Mouse (Mus musculus) thymus, postnatal 0 days (tissue): ENCODE data around the gene Uqcrq. TPM values are rescaled to one million over a fixed set of nuclear protein-coding genes. Genes with fewer than 3 reads are reported as not detected.
"Not testable (repeated sequence)": the region's sequence is repeated elsewhere in the genome, so short reads cannot be mapped to it uniquely, and the experiment has no call there.

Experiments used
- DNase-seq: peaks from one replicate; pipeline ENCODE4 v3.0.0-alpha.2; 2015; ENCODE audit warnings: low spot score
- polyA plus RNA-seq: library from polyadenylated mRNA; unstranded; fragments of >200 nt; fragmentation: Nextera tagmentation; extraction: Ambion mirVana; gene quantifications from 2 replicates; pipeline ENCODE4 v1.2.1, GENCODE M21; 2015

Gene Uqcrq
- polyA plus RNA-seq, 1 experiment from 2014 or later = 929 TPM

DNA sequence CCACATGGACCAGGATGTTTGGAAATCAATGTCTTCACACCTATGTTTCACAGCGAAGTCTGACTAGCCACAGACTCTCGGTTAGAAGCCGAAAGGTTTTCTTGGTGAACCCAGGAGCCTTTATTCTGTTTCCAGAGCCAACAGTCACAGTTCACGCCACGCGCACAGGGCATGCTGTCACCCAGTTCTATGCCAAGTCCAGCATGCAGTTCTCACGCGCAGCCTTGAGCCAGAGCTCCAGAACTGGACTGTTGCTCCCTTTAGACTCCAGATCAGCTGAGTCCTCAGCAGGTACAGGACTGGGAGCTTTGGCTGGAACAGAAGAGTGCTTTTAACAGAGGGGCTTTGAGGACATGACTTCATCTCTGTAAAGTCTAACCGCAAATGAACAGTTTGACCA is 21.8 kb upstream of the Uqcrq start:
- DNase-seq = no peak

DNA sequence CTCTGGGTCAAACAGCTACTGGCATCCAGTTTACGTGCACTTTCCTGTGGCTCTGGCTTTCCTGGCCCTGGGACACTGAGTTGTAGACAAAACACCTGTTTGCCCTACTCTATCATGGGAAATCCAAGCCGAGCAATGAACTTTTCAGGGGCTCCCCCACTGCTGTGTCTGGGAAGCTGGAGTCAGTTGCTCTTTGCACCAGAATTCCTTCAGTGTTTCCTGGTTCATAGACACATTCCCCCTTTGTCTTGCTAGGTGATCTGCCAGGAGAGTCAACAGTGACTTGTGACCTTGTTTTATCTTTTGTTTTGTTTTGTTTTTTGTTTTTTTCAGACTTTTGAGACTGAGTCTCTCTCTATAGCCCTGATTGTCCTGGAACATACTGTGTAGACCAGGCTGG is 20.7 kb upstream of the Uqcrq start:
- DNase-seq = no peak

GRCm38 (mm10) chr11:53450070-53450705 is 19.6 kb upstream of the Uqcrq start:
- peak; percentile 51 for DNase-seq

DNA sequence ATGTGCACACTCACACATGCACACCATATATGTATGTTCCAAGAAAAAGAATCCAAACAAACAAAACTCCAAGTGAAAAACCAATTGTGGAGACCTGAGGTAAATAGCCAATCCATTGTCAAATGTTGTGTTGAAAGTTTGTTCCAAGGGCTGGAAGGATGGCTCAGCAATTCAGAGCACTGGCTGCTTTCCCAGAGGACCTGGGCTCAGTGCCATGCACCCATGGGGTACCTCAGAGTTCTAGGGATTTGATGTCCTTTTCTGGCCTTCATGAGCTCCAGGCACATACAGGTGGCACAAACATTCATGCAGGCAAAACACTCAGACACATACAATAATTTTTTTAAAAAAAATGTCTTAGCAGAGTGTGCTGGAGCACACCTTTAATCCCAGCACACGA is 17.9 kb upstream of the Uqcrq start:
- no peak for DNase-seq

- DNase-seq = no peak
Observed at GRCm38 (mm10) chr11:53447996-53448395, 17.4 kb upstream of the Uqcrq start.

DNA sequence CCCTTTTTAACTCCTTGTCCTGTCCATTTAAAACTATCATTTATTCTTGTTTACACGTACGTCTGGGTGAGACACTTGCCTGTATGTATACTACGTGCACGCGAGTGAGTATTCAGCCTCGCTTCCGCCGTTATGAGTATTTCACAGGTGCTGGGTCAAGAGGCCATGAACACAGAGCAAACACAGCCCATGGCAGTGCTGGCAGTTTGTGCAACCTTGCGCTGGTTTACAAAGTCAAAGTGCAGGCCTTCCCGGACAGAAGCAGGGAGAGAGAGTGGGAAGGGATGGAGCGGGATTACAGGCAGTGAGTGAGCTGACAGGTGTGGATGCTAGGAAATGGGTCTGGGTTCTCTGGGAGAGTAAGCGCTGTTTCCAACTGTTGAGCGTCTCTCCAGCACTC is 15.6 kb upstream of the Uqcrq start:
- no peak for DNase-seq

- DNase-seq = no peak
Observed at GRCm38 (mm10) chr11:53445562-53445961, 14.9 kb upstream of the Uqcrq start.

DNA sequence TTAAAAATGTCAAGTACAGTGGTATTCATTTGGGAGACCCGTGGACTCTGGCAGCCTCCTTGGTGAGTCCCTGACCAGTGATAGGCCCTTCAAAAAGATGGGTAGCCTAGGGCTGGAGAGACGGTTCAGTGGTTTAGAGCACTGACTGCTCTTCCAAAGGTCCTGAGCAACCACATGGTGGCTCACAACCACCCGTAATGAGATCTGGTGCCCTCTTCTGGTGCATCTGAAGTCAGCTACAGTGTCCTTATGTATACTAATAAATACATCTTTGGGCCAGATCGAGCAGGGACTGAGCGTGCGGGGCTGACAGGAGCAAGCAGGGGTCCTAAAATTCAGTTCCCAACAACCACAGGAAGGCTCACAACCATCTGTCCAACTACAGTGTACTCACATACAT is 13.2 kb upstream of the Uqcrq start:
- DNase-seq = no peak

DNA sequence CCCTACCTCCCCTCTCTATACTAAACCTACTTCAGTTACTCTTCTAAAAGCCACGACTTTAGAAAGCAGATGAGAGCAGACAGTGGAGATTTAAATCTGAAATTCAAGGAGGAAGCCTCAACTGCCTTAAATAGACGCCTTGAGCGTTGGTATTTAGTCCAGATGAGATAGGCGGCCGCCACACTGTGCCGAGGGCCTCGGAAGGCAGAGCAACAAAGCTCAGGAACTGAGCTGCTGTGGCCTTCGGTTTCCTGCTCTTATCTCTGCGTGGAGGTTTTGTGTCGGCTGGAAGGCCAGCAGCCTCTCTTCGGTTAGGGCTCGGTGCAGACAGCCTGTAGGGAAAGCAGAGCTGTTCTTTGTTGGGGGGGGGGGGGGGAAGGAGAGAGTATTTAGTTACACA is 11.3 kb upstream of the Uqcrq start:
- DNase-seq = peak; percentile 58

GRCm38 (mm10) chr11:53436338-53436737 is 5.7 kb upstream of the Uqcrq start:
- DNase-seq = no peak

GRCm38 (mm10) chr11:53435504-53435903 is 4.9 kb upstream of the Uqcrq start:
- no peak for DNase-seq

DNA sequence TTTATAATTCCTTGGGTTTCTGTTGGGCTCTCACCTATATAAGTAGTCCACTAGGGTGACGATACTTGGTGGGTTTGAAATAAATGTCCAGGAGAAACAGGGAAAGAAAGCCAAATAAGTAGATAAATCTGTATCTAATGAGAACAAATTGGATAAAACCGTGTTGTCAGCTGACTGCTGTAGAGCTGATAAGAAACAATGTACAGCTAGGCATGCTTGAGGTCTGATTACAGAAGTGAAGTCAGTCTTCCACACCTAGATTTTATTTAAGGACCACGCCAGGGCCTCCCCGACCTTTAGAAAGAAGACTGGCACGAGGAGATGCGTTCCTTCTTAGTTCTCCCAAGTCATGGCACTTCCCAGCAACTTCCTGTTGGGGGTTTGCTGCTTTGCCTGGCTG is 2.4 kb upstream of the Uqcrq start:
- no peak for DNase-seq

- no peak for DNase-seq
Observed at GRCm38 (mm10) chr11:53431347-53432056, 871 bp upstream of the Uqcrq start.

GRCm38 (mm10) chr11:53430300-53430669 is 346 bp downstream of the Uqcrq start:
- no peak for DNase-seq

DNA sequence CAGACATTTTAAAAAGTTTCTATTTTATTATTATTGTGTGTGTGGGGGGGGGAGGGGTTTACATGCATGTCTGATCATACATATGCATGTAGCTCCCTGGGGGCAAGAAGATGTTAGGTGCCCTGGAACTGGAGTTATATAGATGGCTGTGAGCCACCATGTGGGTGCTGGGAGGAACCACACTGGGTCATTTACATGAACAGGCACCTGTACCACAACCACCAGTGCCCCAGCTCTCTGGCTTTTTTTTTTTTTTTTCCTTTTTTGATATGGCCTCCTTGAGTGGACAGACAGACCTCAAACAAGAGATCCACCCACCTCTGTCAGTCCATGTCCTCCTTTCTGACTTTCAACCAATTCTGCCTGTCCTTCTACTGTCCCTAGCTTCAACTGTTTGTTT is 1.4 kb downstream of the Uqcrq start:
- no peak for DNase-seq

GRCm38 (mm10) chr11:53428716-53429057 is 1.9 kb downstream of the Uqcrq start:
- no peak for DNase-seq

DNA sequence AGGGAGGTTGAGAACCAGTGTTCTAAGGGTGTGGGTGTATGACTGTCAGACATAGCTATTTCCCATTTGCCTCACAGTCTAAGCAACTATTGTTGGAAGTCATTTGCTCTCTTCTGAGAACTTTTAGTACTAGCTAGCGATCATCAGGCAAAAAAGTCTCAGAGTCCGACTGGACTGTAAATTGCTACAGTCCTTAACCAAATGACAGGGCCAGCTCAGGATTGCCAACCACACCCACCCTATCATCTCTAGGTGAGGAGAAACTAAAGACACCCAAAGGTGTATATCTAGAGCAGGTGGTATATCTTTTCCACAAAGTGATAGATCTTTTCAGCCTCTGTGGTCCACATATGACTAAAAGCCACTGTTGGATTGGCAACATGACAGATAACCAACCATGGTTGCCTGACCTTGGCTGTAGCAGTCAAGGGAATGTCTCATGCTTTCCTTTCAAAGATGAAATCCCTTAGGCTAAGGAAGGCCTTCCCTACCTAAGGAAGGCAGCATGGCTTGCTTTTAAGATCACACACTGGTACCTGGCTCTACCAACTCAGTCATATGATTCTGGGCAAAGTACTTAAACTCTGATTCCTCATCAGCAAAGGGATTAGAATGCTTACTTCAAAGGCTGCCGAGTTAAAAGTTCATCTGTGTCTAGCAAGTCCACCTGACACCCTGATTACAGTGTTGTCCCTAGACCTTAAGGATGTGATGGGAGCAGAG is 2.5 kb downstream of the Uqcrq start:
- DNase-seq = no peak

GRCm38 (mm10) chr11:53426914-53427313 is 3.7 kb downstream of the Uqcrq start:
- not testable (repeated sequence) for DNase-seq

DNA sequence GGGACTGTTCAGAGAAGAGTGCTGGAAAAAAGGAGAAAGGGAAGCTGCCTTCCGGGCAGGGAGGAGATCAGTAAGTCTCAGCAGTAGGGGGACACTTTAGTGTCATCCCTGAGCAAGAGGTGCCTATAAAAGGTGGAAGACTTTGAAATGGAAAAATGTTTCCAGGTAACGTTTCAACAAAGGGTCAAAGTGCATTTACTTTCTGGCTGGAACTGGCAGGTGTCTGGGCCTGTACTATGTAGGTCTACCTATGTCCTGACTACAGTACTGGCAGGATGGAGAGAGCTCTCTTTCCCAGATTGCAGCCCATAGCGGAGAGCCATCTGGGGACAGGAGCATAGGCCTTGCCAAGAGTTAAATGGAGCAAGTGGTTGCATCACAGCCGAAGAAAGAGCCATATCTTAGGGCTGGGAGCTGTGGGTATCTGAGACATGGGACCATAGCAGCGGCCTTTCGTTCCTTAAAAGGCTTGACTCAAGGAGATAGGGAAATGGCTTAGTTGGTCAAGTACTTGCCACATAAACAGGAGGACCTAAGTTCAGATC is 4.8 kb downstream of the Uqcrq start:
- DNase-seq = no peak

GRCm38 (mm10) chr11:53425251-53425650 is 5.4 kb downstream of the Uqcrq start:
- DNase-seq = no peak

DNA sequence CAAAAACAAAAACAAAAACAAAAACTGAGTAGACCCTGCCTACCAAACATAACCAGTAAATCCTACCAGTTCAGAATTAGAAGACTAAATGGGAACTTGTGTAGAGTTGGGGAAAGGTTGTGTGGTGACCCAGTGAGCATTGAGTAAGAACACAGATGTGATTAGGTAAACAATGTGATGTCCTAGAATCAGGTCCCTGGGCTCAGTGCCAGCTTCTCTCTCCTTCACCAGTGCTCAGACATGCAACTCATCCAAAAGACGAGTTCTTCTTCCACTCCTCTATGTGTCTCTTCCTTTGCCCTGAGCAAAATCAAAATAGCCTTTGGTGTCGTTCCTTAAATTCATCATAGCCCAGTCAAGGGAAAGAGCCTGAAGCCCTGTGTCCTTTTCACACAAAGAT is 5.8 kb downstream of the Uqcrq start:
- no peak for DNase-seq

GRCm38 (mm10) chr11:53423036-53423435 is 7.6 kb downstream of the Uqcrq start, which contains the start of gene Leap2:
TSS of gene Leap2 (minus strand) at chr11:53423170.
- DNase-seq = no peak
